Mouse (Mus musculus) lung, postnatal 10 days (tissue): ENCODE measurements around the gene Dhdh.
A peak's percentile ranks its signal among the peaks of the same experiment; 100 is the strongest.
"Not testable (repeated sequence)": the region's sequence is repeated elsewhere in the genome, so short reads cannot be mapped to it uniquely, and the experiment has no call there.

ENCODE experiments used
- DNase-seq: peaks from one replicate; pipeline ENCODE4 v3.0.0; 2021

Gene Dhdh

DNA sequence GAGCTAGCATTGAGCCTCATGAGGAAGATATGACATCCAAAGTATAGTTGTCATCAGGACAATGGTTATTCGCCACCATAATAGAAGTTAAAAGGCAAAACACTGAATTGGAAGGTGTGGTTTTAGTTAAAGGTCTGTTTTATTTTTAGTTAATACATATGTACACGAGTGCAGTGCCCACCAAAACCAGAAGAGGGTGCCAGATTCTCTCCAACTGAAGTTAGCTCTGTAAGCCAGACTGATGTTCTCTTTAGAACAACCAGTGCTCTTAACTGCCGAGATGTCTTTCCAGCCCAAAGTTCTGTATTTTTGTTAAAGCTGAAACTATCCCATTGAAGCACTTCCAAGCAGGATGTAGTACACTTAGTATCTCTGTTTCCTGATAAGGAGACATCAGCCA lies 17.7 kb downstream of the Dhdh start:
- peak; percentile 82 for DNase-seq

DNA sequence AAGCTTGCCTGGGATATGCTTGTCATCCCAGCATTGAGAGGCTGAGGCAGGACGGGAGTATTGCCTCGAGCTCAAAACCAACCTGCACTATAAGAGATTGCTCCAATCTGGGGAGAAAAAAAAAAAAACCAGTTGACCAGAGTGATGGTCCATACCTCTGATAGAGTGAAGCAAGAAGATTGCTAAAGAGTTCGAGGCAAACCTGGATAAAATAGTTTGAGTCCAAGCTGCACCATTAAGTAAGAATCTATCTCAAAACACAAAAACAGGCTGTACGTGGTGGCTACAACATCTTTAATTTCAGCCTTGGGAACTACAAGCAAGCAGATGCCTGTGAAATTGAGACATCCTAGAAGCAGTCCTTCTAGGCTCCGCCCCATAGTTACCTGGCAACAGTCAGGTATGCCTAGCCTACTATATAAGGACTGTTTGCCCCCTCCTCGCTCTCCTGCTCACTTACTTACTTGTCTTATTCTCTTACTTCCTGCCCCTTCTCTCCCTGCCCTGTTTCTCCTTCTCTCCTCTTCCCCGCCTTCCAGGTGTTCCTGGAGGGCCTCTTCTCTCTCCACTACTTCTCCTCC lies 21.4 kb downstream of the Dhdh start:
- peak; percentile 72 for DNase-seq

DNA sequence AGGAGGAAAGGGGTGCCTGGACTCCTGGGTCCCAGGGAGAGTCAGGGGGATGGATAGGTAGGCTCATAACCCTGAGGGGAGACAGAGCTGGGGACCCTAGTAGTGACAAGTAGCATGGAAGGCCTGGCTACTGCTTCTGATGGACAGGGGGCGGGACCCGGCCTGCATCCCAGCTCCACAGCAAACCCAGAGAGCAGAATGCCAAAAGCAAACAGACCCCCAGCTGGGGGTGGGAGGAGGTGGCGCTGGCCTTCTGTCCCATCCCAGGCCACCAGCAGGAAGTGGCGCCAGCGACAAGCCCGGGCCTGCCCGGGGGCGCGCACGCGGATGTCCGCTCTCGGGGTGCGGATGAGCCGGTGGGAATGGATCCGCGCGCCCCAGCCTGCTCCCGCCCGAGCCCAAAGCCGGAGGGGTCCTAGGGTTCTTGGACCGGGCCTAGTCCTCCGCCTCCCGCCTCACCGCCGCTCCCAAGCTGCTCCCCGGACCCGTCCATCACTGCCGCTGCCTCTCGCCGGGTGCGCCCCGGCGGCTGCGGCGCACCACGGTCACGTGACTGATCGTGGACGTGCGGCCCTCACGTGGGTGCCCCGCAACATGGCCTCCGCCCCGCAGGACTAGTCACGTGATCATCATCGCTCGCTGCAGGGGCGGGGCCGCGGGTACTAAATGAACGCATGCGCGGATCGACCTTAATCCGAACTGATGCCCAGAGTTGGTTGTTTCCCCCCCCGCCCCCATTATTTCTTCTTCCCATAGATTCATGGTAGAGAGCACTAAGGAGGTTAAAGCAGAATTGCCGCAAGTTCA lies 22.1 kb downstream of the Dhdh start, which contains the start of gene Bax:
TSS of gene Bax (minus strand) at position 616 of the 807 bp plus-strand sequence.
- DNase-seq: peak; percentile 97

DNA sequence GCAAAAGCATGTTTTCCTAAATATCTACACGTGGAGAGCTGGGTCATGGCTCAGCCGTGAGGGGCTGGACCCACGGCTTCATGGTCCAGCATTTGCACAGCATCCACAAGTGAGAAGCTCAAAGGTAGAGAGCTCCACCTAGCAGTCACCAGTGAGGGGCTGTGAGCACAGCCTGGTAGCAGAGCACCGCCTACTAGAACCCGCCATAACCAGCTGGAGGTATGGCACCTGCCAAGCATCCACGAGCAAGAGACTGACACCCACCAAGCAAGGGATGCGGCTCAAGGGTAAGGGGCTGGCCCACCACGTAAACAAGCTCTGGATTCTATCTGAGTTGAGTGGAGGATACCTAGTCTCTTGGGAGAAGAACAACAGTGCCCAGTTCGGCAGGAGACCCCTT lies 23.1 kb downstream of the Dhdh start:
- no peak for DNase-seq

DNA sequence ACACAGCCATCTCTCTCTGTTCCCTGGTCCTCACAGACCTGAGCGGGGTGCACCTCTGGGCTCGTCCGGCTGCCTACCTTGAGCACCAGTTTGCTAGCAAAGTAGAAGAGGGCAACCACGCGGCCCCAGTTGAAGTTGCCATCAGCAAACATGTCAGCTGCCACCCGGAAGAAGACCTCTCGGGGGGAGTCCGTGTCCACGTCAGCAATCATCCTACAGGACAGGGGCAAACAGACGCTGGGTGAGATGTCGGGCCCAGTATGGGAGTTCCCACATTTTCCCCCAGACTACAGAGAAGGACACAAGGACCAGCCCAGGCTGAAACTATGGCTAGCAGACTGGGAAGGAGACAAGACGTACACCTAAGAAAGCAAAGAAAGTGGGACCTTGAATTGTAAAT lies 23.5 kb downstream of the Dhdh start:
- DNase-seq: no peak

DNA sequence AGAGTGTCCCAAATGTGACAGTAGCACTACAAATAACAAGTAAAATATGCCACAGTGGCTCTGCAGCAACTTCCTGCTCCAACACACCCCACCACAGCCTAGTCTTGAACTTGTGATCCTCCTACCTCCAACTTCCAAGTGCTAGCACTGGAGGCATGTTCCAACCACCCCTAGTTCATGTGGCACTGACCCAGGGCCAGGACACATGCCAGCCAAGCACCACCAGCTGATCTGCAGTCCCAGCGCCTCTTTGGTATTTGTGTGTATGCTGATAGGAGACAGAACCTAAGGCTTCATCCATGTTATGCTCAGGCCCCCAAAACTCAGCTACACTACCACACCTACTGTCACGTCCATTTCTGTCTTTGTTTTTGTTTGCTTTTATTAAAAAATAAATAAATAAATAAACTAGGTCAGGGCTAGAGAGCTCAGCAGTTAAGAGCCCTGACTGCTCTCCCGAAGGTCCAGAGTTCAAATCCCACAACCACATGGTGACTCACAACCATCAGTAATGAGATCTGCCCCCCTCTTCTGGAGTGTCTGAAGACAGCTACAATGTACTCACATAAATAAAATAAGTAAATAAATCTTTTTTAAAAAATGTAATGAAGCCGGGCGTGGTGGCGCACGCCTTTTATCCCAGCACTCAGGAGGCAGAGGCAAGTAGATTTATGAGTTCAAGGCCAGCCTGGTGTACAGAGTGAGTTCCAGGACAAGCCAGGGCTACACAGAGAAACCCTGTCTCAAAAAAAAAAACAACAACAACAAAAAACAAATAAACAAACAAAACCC lies 24.4 kb downstream of the Dhdh start:
- no peak for DNase-seq

DNA sequence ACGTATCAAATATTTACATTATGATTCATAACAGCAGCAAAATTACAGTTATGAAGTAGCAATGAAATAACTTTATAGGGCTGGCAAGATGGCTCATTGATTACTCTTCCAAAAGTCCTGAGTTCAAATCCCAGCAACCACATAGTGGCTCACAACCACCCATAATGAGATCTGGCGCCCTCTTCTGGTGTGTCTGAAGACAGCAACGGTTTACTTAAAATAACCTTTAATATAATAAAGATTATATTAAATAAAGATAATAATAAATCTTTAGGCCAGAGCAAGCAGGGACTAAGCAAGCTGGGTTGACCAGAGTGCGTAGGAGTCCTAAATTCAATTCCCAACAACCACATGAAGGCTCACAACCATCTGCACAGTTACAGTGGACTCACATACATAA lies 25.7 kb downstream of the Dhdh start:
- not testable (repeated sequence) for DNase-seq

DNA sequence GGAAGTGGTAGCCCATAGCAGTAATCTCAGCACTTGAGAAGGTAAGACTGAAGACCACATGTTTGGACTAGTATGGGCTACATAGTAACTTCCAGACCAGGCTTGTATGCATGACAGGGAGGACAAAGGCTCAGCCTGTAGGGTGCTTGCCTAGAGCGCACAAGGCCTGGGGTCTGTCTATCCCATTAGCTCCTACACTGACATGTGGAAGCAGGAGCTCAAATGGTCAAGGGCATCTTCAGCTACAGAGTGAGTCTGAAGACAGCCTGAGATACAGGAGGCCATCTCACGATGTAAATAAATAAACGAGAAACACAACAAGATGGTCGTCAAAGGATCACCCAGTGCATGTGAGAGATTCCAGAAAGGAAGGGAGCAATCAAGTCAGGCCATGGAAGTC lies 26.3 kb downstream of the Dhdh start:
- no peak for DNase-seq

DNA sequence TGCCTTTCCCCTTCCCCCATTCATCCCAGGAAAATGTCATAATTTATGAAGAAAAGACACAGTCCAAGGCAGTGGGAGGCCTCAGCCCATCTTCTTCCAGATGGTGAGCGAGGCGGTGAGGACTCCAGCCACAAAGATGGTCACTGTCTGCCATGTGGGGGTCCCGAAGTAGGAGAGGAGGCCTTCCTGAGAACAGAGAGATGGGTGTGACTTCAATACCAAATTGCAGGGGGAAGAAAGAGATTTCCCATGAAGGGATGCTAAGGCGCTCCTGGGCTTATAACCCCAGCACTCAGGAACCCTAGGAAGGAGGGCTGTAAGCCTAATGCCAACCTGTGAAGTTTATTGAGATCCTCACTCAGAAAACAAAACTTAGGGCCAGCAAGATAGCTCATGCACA lies 26.8 kb downstream of the Dhdh start:
- no peak for DNase-seq

DNA sequence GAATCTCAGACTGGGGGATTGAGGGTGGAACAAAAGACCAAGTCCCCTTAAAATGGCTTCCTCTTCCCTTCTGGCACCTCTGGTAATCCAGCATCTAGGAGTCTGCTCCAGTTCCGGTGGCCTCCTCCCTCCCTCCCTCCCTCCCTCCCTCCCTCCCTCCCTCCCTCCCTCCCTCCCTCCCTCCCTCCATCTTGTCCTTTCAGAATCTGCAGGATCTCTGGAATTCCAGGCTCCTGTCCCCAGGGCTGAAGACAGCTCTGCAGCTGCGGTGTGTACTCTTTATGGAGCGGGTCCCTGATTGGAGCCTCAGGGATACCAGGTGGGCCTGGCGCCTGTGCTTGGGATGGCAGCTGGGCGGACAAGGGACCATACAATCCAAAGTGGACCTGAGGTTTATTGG lies 27.3 kb downstream of the Dhdh start:
- no peak for DNase-seq

DNA sequence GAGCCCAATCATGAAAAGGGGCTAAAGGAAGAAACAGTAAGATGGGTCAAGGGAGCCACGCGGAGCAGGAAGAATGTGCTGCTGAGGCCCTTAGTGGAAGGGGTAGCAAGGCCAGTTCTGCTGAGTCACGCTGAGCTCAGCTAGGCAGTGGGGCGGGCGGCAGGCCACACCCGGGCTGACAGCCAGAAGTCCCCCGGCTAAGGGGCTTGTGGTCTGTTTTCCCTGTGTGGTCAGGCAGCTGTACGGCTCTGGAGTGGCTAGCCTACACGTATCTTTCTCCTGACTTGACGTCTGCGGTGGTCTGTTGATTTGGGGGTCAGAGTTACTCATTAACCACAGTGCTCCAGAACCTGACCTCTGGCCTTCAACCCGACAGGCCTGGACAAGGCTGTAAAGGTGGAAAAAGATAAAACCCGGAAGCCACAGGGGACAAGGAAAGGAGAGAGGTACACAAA lies 27.7 kb downstream of the Dhdh start:
- DNase-seq: peak; percentile 77

DNA sequence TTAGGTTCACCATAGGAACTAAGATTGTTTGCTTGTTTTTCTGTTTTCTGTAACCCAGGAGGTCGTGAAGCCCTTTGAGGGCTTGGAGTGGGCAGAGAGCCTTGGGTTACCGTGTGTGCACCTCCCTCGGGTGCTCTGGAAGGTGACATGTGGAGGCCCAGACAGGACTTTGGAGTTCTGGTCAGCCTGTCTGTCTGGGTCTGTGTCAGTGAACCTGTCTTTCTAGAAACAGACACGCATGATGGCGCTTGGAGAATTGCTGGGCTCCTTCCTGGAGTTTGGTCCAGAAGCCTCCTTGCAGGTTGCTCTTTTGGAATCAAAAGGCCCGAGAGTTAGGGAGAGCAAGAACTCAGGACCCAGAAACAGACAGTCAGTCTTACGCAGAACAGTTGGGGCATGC lies 28.2 kb downstream of the Dhdh start:
- no peak for DNase-seq

DNA sequence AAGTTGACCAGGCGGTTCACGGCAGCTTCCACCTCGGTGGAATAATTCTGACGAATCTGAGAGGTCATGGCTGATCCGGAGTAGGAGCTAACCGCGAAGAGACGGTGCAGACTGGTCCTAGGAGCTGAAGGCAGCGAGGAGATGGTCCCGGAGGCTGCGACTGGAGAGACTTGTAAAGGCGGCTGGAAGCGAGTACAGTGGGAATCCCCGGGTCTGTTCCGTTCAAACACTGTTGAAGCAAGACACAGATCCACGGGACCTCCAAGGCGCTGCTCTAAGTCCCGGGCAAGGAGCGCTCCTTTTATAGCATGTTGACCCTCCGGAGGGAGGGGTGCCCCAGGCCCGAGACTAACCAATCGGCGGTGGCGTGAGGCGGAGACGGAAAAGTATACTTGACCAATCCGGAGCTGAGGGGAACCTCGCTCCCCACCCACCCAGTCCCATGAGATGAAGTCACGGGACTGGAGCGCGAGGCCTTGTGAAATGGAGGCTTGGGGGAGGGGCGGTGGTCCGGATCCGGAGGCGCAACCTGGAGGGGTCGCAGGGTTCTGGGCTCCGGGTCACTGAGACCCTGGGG lies 29.0 kb downstream of the Dhdh start, which contains the start of gene Ftl1:
TSS of gene Ftl1 (minus strand) at position 321 of the 577 bp plus-strand sequence.
- DNase-seq: peak; percentile 99

DNA sequence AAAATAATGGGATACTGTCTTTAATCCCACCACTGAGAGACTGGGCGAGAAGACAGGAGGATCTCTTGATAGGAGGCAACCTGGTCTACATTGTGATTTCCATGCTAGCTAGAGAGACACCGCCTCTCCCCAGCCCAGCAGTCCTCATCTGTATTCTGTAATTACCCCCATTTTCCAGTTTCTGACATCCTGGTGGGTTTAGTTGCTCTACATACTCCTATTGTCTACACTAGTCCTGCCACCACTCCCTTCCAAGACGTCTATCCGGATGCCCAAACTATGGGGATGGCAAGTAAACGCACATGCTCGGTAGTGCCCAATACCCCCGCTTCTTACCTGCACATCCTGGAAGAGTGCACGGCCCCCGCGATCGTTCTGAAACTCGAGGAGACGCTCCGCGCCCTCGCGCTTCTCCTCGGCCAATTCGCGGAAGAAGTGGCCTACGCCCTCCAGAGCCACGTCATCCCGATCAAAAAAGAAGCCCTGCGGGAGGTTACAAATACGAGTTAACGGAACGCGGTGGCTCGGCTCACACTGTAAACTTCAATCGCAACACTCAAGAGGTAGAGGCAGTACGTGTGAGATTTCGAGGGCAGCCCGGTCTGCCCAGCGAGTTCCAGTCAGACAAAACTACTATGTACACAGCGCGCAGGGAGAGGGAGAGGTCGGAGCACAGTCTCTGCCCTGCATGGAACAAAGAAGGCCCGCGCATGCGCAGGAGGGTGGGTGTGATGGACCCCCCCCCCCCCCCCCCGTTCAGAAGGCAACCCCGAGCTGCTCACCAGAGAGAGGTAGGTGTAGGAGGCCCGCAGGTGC lies 29.6 kb downstream of the Dhdh start:
- DNase-seq: peak; percentile 89

DNA sequence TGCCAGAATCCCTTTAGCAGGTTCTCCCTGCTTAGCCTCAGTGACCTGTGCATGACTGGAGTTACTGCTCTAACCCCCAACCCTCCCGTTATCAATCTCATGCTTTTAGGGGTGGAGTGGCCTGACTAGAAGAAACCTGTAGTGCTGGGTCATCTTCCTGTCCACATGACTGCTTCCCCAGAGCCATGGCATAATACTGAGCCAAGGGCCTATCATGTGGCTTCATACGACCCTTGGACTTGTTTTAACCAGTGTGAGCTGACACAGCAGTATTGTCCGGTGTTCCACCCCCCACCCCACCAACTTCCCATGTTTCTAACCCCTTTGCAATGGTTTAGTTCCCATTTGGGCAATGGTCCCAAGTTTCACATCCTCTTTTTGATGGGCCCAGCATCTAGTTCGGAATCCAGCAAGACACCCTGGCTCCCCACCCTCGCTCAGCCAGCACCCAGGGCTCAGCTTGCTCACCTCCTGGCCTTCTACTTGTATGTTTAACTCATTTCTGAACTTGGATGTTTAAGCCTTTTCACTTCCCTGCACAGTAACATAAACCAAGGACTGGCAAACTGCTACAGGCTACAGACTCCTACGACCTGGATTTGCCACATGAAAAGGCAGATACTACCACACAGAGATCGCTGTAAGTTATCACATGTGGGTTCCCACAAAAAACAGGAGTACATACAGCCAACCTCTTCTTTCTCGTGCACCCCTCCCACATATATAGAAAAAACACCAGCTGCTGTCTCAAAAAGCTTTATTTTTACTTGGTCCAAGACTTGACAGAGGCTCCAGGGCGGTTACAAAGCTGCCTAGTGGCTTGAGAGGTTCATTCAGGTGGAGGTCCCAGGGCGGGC lies 31.2 kb downstream of the Dhdh start:
- DNase-seq: no peak

DNA sequence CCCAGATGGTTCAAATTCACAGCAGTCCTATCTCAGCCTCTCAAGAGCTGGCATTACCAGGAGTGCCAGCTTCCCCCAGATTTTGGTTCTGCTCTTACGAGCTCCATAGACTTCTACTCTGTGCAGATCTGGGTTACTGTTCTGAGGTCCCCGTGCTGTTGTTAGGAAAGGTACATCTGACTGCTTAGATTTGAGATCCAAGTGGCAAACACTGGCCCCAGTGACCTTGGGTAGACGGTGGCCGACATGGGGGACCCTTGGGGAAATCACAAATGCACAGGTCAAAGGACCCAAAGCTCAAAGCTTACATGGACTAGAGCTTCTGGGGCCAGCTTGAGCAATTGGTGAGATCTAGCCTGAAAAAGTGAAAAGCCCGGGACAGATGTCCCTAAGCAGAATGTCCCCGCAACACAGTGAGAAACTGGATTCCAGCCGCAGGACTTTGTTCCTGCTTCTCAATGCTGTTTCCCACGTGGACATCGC lies 31.8 kb downstream of the Dhdh start:
- DNase-seq: no peak

DNA sequence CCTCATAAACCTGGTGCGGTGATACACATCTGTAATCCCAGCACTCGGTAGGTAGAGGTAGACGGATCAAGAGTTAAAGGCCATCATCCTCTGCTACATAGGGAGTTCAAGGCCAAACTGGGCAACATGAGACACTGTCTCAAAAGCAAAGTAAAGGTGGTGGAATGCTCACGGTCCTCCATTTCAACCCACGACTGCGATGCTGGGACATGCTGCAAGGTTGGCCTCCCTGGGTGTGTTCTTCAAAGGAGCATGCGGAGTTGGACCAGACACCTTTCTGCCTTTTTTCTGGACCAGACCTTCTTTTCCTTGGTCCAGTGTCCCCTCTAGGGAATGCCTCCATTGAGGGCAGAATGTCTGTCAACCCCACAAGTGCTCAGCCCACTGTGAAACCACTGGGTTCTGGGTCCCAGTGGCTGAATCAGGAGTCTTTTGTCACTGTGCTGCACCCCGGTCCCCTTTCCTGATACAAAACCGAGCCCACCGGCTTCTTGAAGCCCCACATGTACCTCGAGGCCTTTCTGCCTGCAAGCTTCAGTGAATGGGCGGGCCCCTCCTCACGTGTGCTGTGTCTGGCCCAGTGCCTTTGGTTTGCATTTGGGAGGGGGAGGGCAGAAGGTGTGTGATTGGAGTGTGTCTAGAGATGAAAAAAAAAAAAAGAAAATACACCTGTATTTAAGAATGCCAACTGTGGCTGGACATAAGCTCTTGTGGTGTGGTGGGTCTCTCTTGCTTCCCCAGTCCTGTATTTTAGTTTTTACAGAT lies 32.5 kb downstream of the Dhdh start:
- DNase-seq: no peak

DNA sequence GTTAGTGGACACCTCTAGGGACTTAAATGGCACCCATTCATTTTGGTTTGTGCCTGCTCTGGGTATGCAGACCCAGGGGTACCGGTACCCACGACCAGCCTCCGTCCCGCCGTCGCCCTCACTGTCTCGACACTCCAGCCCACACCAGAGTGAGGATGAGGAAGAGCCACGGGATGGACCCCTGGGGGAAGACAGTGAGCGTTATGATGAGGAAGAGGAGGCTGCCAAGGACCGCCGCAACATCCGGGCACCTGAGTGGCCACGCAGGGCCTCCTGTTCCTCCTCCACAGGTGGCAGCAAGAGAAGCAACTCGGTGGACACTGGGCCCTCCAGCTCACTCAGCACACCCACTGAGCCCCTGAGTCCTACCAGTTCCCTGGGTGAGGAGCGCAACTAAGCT lies 33.6 kb downstream of the Dhdh start:
- DNase-seq: no peak

DNA sequence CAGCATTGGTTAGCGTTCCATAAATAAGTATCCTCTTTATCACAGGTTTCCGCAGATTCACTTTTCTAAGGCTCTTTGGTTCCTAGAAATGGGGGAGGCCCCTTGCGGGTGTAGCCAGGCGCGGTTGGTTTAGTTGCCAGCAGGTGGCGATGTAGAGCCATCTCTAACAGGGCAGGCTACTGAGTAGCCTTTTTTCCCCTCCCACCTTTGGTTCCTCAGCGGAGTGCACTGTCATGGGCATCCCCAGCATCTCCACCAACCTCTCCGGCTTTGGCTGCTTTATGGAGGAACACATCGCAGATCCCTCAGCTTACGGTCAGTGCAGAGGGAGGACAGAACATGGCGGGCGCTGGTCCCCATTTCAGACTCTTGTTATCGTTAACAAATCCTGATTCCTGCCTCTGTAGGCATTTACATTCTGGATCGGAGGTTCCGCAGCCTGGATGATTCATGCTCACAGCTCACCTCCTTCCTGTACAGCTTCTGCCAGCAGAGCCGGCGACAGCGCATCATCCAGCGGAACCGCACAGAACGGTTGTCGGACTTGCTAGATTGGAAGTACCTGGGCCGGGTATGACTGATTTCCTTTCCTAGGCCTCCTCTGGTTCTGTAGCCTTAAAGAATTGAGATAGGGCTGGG lies 37.1 kb downstream of the Dhdh start:
- peak; percentile 91 for DNase-seq

DNA sequence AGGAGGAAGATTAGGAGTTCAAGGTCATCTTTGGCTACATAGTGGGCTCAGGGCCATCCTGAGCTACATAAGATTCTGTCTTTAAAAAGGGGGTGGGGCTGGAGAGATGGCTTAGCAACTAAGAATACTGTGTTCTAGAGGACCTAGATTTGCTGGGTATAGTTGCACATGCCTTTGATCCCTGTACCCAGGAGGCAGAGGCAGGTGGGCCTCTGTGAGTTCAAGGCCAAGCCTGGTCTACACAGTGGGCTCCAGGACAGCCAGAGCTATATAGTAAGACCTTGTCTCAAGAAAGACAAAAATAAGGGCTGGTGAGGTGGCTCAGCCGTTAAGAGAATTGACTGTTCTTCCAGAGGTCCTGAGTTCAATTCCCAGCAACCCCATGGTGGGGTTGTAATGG lies 38.6 kb downstream of the Dhdh start:
- DNase-seq: no peak
